ENCODE assay signal across 7 mouse cellular contexts in the genomic region with DNA sequence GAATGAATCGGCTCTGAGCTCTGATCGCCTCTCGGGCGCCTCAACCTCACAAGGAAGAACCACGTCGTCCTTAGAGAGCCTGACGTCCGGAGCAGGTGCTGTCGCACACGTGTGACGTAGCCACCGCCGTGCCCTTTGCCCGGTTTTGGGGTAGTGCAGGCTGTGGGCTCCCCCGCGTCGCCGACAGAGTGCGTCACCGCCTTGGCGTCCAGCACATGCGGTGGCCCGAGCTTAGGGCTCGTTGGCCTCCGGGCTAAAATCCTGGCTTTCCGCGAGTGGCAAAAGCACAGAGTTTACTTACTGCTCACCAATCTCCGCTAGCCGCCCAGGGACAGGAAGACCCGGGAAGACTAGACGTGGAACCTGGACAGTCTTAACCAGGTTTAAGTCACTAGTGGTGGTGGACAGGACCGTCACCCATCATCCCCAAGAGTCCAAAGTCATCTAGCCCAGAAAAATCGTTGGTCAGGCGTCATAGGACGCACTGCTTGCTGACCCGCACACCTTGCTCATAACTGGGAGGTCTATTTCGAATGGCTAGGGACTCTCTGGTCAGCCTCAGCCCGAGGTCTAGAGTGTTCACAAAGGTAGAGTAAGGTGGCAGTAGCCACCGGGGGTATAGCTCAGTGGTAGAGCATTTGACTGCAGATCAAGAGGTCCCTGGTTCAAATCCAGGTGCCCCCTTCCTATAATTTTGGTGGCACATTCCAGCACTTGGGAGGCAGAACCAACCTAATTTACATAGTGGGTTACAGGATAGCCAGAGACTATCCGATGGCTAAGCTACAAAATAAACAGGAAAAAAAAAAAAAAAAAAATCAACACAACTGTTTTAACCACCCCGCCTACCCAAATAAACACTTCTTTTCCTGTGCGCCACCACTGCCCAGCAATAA. TPM values are rescaled to one million over a fixed set of nuclear protein-coding genes. Genes with fewer than 3 reads are reported as not detected.
A peak's percentile ranks its signal among the peaks of the same experiment; 100 is the strongest.
DNase-seq lines count a peak whose midpoint lies in the region; ATAC-seq lines count a peak whose summit lies in the region.

No protein-coding gene starts in this region.

- no peaks in the 10 kb centered on the region; the same call in 1 of the 2 replicates for H3K27me3 ChIP-seq in intestine, embryonic 15.5 days (replicated peaks)
- no peaks in the 10 kb centered on the region; the same call in 1 of the 2 replicates for H3K27me3 ChIP-seq in midbrain, embryonic 10.5 days (ENCODE audit: low read depth, poor library complexity, severe bottlenecking)

- H3K9ac ChIP-seq in intestine, embryonic 15.5 days, result peak overlapping the region; percentile 66

- 0 out of 2 replicates have a peak, but pooled peaks cover 7% of the 10 kb centered on the region for H3K4me1 ChIP-seq in intestine, embryonic 15.5 days (replicated peaks)
- H3K4me1 ChIP-seq in midbrain, embryonic 10.5 days, result peaks cover 38% of the 10 kb centered on the region

- DNase-seq in adrenal gland, adult 2 months, result peak; percentile 94
- peak; percentile 85 for DNase-seq in embryo, embryonic 11.5 days (ENCODE audit: low read depth, low spot score)
- DNase-seq in gastrocnemius, postnatal 36 days, result peak; percentile 64 to 74
- peak; percentile 93 to 97 for DNase-seq in left cerebral cortex, postnatal 25 days (ENCODE audit: low spot score in 2 of 2)
- peak; percentile 94 for DNase-seq in midbrain, embryonic 10.5 days (ENCODE audit: low spot score)
- peak; percentile 90 for DNase-seq in right cerebral cortex, postnatal 4 days

- no peaks in the 10 kb centered on the region for H3K9me3 ChIP-seq in intestine, embryonic 15.5 days
- H3K9me3 ChIP-seq in midbrain, embryonic 10.5 days (replicated peaks), result no peaks in the 10 kb centered on the region

- peak overlapping the region; percentile 83 for H3K4me2 ChIP-seq in intestine, embryonic 15.5 days (replicated peaks)

- WGBS in intestine, embryonic 15.5 days, result 5% methylated on average over 42 of the region's 42 CpGs
- WGBS in midbrain, embryonic 10.5 days, result 5% methylated on average over 42 of the region's 42 CpGs

- peak; percentile 98 for ATAC-seq in intestine, embryonic 15.5 days

- no peaks in the 10 kb centered on the region for H3K36me3 ChIP-seq in intestine, embryonic 15.5 days
- H3K36me3 ChIP-seq in midbrain, embryonic 10.5 days, result no peaks in the 10 kb centered on the region

- intact Hi-C loops in gastrocnemius, postnatal 36 days (cut with DNase I), result no loop called here
- intact Hi-C loops in left cerebral cortex, postnatal 25 days (cut with DNase I), result loop anchor here (1.0 to 5.0 kb wide), 3 partner anchors 17 to 122 kb away; a partner anchor contains a TSS

- peak overlapping the region; percentile 67 for H3K4me3 ChIP-seq in intestine, embryonic 15.5 days (replicated peaks)
- peak overlapping the region; percentile 82 for H3K4me3 ChIP-seq in midbrain, embryonic 10.5 days

- peak overlapping the region; percentile 81 for H3K27ac ChIP-seq in intestine, embryonic 15.5 days
- peak overlapping the region; percentile 81 for H3K27ac ChIP-seq in midbrain, embryonic 10.5 days (replicated peaks)

RNA-seq across cellular contexts. Expression of a gene that starts 16.8 kb away (rescaled TPM):
- total RNA-seq in adrenal gland, adult 2 months (2021), result 10 to 100 TPM; 39.7 to 86.2 TPM
- polyA plus RNA-seq in adrenal gland, adult 2 months (2012; rRNA removed), result 2.7 and 3.7 TPM in 2 replicates
- total RNA-seq in gastrocnemius, postnatal 36 days (2021), result 10 to 100 TPM; 20.3 to 31.9 TPM
- polyA plus RNA-seq in intestine, embryonic 15.5 days (2015; fragmentation: Nextera tagmentation; extraction: Ambion mirVana), result 72.5 and 76.9 TPM in 2 replicates
- total RNA-seq in left cerebral cortex, postnatal 25 days (2021), result 10 to 100 TPM; 23.5 to 28.8 TPM
- 92.7 and 102 TPM in 2 replicates for polyA plus RNA-seq in midbrain, embryonic 10.5 days (2016; fragmentation: Nextera tagmentation; extraction: Ambion mirVana)

RNA-seq across cellular contexts. Expression of a gene that starts 47.0 kb away (rescaled TPM):
- under 1 TPM; 0.40 to 0.69 TPM for total RNA-seq in adrenal gland, adult 2 months (2021)
- polyA plus RNA-seq in adrenal gland, adult 2 months (2012; rRNA removed), result not detected in 2 replicates
- under 1 TPM; 0.31 to 0.35 TPM for total RNA-seq in gastrocnemius, postnatal 36 days (2021)
- 0.48 and 0.64 TPM in 2 replicates for polyA plus RNA-seq in intestine, embryonic 15.5 days (2015; fragmentation: Nextera tagmentation; extraction: Ambion mirVana)
- total RNA-seq in left cerebral cortex, postnatal 25 days (2021), result 1 to 10 TPM; 1.6 to 1.7 TPM
- 1.2 and 1.6 TPM in 2 replicates for polyA plus RNA-seq in midbrain, embryonic 10.5 days (2016; fragmentation: Nextera tagmentation; extraction: Ambion mirVana)

Comparison
In these comparisons a context has a peak if more than half of its experiments do, and no peak if none do; other contexts are left out.
1. Peak in every context shown above with its lines: DNase-seq, ATAC-seq, H3K4me3 ChIP-seq and H3K27ac ChIP-seq.